Mouse (Mus musculus): ENCODE data around the gene D3Ertd751e. TPM values are rescaled to one million over a fixed set of nuclear protein-coding genes. Genes with fewer than 3 reads are reported as not detected.

D3Ertd751e gene
- 10.8 and 12.4 TPM in 2 replicates for polyA plus RNA-seq (2021; fragmentation: Nextera tagmentation)
- long read RNA-seq, experiment 1, transcript D3Ertd751e-207 (7 exons, 3,574 nt): minor isoform, 11 of 75 reads
- long read RNA-seq, experiment 1, transcript D3Ertd751e-203 (6 exons, 3,452 nt): major isoform, 41 of 75 reads
- long read RNA-seq, experiment 1, partial matches to known transcripts: 1 of 75 reads
- long read RNA-seq, experiment 1, other reads (novel, unspliced or antisense): 20 of 75 reads
- long read RNA-seq, experiment 2, partial matches to known transcripts: 0 of 12 reads
- long read RNA-seq, experiment 2, other reads (novel, unspliced or antisense): 6 of 12 reads

DNA sequence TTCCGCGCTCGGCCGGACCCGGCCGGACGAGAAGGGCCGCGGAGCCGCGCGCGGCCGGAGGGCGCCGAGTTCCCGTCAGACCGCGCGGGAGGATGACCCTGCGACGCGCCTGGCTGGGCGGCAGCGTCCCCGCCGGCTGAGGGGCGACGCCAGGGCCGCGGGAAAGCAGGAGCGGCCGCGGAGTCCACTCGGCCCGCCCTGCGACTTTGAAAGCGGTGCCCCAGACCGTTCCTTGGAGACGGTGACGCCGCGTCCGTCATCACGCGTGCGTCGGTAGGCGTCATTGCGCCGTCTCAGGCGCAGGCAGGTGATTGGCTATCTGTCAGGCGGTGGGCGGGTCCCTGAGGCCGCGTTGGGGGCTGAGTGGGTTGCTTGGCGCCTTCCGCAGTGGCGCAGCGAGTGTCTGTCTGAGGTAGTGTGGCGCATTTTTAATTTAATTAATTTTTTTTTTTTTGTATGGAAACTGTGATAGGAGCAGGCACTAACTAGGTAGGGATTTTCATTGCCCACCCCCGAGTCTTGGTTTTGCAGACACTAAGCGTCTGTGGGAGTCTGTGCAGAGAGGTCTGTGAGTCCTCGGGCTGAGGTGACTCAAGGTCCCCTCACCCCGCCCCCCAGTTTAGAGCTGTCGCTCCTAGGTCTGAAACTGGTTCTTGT, at the start of gene D3Ertd751e, which contains the start of gene Sclt1:
Gene D3Ertd751e (plus strand): TSS at position 334 of the 657 bp plus-strand sequence.
Gene Sclt1 (minus strand): TSS at position 237 of the 657 bp plus-strand sequence.

Other genes starting within 250 kb of the D3Ertd751e start
- gene Jade1, start 186.9 kb upstream of the D3Ertd751e start, polyA plus RNA-seq (2021; fragmentation: Nextera tagmentation): 12.0 and 12.6 TPM in 2 replicates
- 2.8 and 5.1 TPM in 2 replicates for gene Sclt1, start 97 bp upstream of the D3Ertd751e start, polyA plus RNA-seq (2021; fragmentation: Nextera tagmentation)